Mouse (Mus musculus): ENCODE data around the gene Herc6. TPM values are rescaled to one million over a fixed set of nuclear protein-coding genes. Genes with fewer than 3 reads are reported as not detected.

Herc6 gene
- 1.1 TPM in 1 of 2 replicates, not detected in the other for total RNA-seq (2014; fragmentation: Nextera tagmentation)
- total RNA-seq (2017), result under 0.01 and 0.22 TPM in 2 replicates
- not detected in 2 replicates for polyA plus RNA-seq (2012)

DNA sequence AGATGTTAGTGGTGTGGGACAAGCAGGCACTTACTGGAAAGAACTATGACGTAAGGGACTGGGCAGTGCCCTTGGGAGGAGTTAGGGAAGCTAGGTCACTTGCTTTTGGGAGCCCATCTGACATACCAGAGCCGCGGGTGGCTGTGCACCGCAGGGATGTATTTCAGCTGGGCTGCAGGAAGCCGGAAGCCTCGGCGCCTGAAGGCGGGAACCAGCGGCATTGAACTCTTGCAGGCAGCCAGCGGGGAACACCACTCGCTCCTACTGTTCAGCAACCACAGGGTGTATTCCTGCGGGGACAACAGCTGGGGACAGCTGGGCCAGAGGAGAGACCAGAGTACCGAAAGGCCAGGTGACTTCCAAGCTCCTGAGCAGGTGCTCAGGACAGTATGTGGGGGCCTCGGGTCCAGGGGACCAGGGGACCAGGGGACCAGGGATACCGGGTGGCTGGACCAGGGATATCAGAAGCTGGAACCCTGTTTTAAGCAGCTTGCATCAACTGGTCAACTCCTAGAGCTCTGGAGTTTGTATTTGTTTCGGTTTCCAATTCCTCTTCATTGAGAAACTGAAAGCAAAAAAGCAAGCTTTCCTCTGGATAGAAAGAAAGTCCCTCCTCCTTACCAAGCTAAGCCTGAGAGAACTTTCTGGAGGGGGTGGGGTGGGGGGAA lies at the start of gene Herc6:
TSS of gene Herc6 (plus strand) at position 120 of the 668 bp plus-strand sequence.
- no peaks in the 10 kb centered on the region for H3K36me3 ChIP-seq (replicated peaks)
- H3K9me3 ChIP-seq (replicated peaks), result no peaks in the 10 kb centered on the region
- TF ChIP-seq GATA1 (IDR thresholded peaks at IDR 0.05; ENCODE audit: borderline replicate concordance, low read length) (no peak), GATA2 (IDR thresholded peaks at IDR 0.05; ENCODE audit: borderline replicate concordance, low read depth, low read length) (no peak), TAL1 (conservative IDR thresholded peaks at IDR 0.05; ENCODE audit: low read depth, low read length) (no peak), CTCF (IDR thresholded peaks at IDR 0.05; ENCODE audit: low read depth, low read length) (no peak), POLR2AphosphoS5 (IDR thresholded peaks at IDR 0.05; ENCODE audit: insufficient replicate concordance, low read depth, low read length) (no peak)
- no peak within 1 kb of the TSS; the same call in 1 of the 2 replicates for H3K4me3 ChIP-seq (ENCODE audit: low read depth, low read length)
- 0 out of 2 replicates have a peak, but pooled peaks cover 3% of the 10 kb centered on the region for H3K4me1 ChIP-seq (ENCODE audit: insufficient read depth, low read depth, low read length)
- no peak for DNase-seq (ENCODE audit: low spot score)
- H3K27me3 ChIP-seq (ENCODE audit: insufficient read depth, low read length), result peaks cover 7% of the 10 kb centered on the region
- no peak for ATAC-seq (ENCODE audit: extremely low read depth, insufficient number of reproducible peaks, low FRiP score, poor library complexity, severe bottlenecking)

DNA sequence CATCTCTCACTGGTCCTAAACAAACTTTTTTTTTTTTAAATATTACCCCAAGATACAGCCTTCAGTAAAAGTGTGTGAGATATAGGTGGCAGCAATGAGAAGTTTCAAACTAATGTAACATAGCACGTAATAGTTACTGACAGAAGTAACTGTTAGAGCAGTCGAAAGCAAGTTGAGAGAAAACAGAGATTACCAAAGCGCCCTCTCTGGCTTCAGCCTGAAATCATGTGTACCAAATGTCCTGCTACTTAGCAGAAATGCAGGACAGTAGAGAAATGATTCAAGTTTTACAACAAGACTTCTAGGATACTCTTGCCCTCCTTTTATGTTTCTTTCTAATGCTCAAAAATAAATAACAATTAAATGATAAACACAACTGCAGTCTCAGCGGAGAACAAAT lies 49.8 kb upstream of the Herc6 start:
- no peaks in the 10 kb centered on the region for H3K9me3 ChIP-seq (replicated peaks)
- peaks cover 16% of the 10 kb centered on the region for H3K4me1 ChIP-seq (ENCODE audit: insufficient read depth, low read depth, low read length)
- TF ChIP-seq TAL1 (conservative IDR thresholded peaks at IDR 0.05; ENCODE audit: low read depth, low read length), result no peak
- TF ChIP-seq CTCF (IDR thresholded peaks at IDR 0.05; ENCODE audit: low read depth, low read length), result no peak
- no peak for TF ChIP-seq GATA2 (IDR thresholded peaks at IDR 0.05; ENCODE audit: borderline replicate concordance, low read depth, low read length)
- no peak for TF ChIP-seq GATA1 (IDR thresholded peaks at IDR 0.05; ENCODE audit: borderline replicate concordance, low read length)
- TF ChIP-seq POLR2AphosphoS5 (IDR thresholded peaks at IDR 0.05; ENCODE audit: insufficient replicate concordance, low read depth, low read length), result no peak
- no peak for DNase-seq (ENCODE audit: low spot score)
- peaks cover 2% of the 10 kb centered on the region; the same call in 1 of the 2 replicates for H3K27me3 ChIP-seq (ENCODE audit: insufficient read depth, low read length)
- no peak overlapping the region for H3K4me3 ChIP-seq (ENCODE audit: low read depth, low read length)
- ATAC-seq (ENCODE audit: extremely low read depth, insufficient number of reproducible peaks, low FRiP score, poor library complexity, severe bottlenecking), result no peak
- no peaks in the 10 kb centered on the region for H3K36me3 ChIP-seq (replicated peaks)

DNA sequence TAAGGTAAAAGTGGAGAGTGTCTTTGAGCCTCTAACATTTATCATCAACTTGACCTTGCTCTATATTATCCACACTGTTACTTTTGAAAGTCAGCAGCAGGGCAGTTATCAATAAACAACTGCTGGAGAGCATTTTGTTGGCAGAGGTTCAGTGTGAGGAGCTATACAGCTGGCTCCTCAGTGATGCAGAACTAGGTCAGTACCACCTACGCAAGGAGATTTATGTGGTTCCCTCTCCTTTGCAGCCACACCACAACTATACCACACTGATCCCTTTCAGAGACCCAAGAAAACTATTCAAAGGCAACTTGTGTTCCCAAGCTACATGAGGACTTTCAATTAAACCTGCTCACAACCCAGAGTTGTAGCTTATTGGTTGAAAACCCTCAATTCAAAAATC lies 49.4 kb upstream of the Herc6 start:
- DNase-seq (ENCODE audit: low spot score) (no peak), ATAC-seq (ENCODE audit: extremely low read depth, insufficient number of reproducible peaks, low FRiP score, poor library complexity, severe bottlenecking) (no peak)
- Histone ChIP-seq H3K4me1 (ENCODE audit: insufficient read depth, low read depth, low read length) (peaks cover 16% of the 10 kb centered on the region), H3K27me3 (ENCODE audit: insufficient read depth, low read length) (peaks cover 2% of the 10 kb centered on the region; the same call in 1 of the 2 replicates), H3K9me3 (replicated peaks) (no peaks in the 10 kb centered on the region), H3K4me3 (ENCODE audit: low read depth, low read length) (no peak overlapping the region), H3K36me3 (replicated peaks) (no peaks in the 10 kb centered on the region)
- no peak for TF ChIP-seq GATA1 (IDR thresholded peaks at IDR 0.05; ENCODE audit: borderline replicate concordance, low read length)
- no peak for TF ChIP-seq GATA2 (IDR thresholded peaks at IDR 0.05; ENCODE audit: borderline replicate concordance, low read depth, low read length)
- no peak for TF ChIP-seq POLR2AphosphoS5 (IDR thresholded peaks at IDR 0.05; ENCODE audit: insufficient replicate concordance, low read depth, low read length)
- no peak for TF ChIP-seq TAL1 (conservative IDR thresholded peaks at IDR 0.05; ENCODE audit: low read depth, low read length)
- no peak for TF ChIP-seq CTCF (IDR thresholded peaks at IDR 0.05; ENCODE audit: low read depth, low read length)

DNA sequence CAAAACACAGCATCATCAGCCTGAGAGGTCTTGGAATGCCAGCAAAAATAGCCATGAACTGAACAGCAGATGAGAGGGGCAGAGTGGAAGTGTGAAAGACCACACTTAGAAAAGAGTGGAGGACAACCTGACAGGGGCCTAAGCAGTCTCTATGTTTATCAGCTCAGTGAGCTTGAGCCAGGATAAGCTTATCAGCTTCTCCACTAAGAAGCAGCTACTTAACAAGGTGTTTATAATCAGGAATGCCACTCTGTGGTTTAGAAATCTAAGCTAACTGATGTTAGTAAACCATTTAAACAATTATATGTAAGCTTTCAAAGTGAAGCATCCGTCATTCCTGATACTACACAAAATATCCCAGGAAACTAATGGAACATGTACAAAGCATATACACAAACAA lies 48.8 kb upstream of the Herc6 start:
- H3K4me1 ChIP-seq (ENCODE audit: insufficient read depth, low read depth, low read length), result peaks cover 16% of the 10 kb centered on the region
- TF ChIP-seq POLR2AphosphoS5 (IDR thresholded peaks at IDR 0.05; ENCODE audit: insufficient replicate concordance, low read depth, low read length) (no peak), CTCF (IDR thresholded peaks at IDR 0.05; ENCODE audit: low read depth, low read length) (no peak), GATA2 (IDR thresholded peaks at IDR 0.05; ENCODE audit: borderline replicate concordance, low read depth, low read length) (no peak), GATA1 (IDR thresholded peaks at IDR 0.05; ENCODE audit: borderline replicate concordance, low read length) (no peak), TAL1 (conservative IDR thresholded peaks at IDR 0.05; ENCODE audit: low read depth, low read length) (no peak)
- no peak for DNase-seq (ENCODE audit: low spot score)
- H3K36me3 ChIP-seq (replicated peaks), result no peaks in the 10 kb centered on the region
- ATAC-seq (ENCODE audit: extremely low read depth, insufficient number of reproducible peaks, low FRiP score, poor library complexity, severe bottlenecking), result no peak
- H3K9me3 ChIP-seq (replicated peaks), result no peaks in the 10 kb centered on the region
- no peak overlapping the region for H3K4me3 ChIP-seq (ENCODE audit: low read depth, low read length)
- peaks cover 2% of the 10 kb centered on the region; the same call in 1 of the 2 replicates for H3K27me3 ChIP-seq (ENCODE audit: insufficient read depth, low read length)

DNA sequence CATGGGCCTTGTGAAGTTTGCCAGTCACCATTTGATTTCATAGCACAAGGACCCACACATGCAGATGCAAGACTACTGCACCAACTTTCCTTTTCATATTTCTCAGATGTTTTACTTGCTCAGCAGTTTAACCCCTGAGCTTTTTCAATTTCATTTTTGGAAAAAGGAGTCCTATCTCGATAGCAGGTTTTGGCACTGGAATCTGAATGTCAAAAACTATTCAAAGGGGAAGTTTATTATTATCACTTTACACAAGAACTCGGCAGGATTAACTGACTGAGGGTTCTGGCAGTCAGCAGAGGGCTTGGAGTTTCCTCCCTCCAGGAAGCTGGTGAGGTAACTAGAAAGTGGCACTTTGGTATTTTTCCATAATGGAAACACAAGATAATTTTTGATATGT lies 47.4 kb upstream of the Herc6 start:
- H3K4me1 ChIP-seq (ENCODE audit: insufficient read depth, low read depth, low read length), result peaks cover 16% of the 10 kb centered on the region
- DNase-seq (ENCODE audit: low spot score) (no peak), ATAC-seq (ENCODE audit: extremely low read depth, insufficient number of reproducible peaks, low FRiP score, poor library complexity, severe bottlenecking) (no peak)
- peaks cover 2% of the 10 kb centered on the region; the same call in 1 of the 2 replicates for H3K27me3 ChIP-seq (ENCODE audit: insufficient read depth, low read length)
- no peak for TF ChIP-seq GATA2 (IDR thresholded peaks at IDR 0.05; ENCODE audit: borderline replicate concordance, low read depth, low read length)
- no peak for TF ChIP-seq POLR2AphosphoS5 (IDR thresholded peaks at IDR 0.05; ENCODE audit: insufficient replicate concordance, low read depth, low read length)
- TF ChIP-seq CTCF (IDR thresholded peaks at IDR 0.05; ENCODE audit: low read depth, low read length), result no peak
- no peak for TF ChIP-seq TAL1 (conservative IDR thresholded peaks at IDR 0.05; ENCODE audit: low read depth, low read length)
- TF ChIP-seq GATA1 (IDR thresholded peaks at IDR 0.05; ENCODE audit: borderline replicate concordance, low read length), result no peak
- H3K4me3 ChIP-seq (ENCODE audit: low read depth, low read length), result no peak overlapping the region
- H3K36me3 ChIP-seq (replicated peaks), result no peaks in the 10 kb centered on the region
- no peaks in the 10 kb centered on the region for H3K9me3 ChIP-seq (replicated peaks)

DNA sequence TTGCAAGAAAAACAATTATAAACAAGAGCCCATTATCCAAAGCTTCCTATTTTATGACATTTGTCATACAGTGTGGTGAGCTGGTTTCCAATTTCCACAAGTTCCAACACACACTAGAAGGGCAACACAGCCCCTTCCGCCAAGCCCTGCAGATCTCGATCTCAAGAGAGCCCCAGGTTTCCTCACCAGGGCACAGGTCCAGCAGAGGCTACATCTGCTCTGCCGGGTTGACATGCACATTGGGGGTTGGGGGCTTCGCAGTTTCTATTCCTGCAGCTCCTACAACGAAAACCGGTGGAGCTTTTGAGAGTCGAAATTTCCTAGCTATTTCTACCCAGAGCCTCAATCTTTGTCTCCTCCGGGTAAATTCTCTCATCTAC lies 46.6 kb upstream of the Herc6 start:
- DNase-seq (ENCODE audit: low spot score) (no peak), ATAC-seq (ENCODE audit: extremely low read depth, insufficient number of reproducible peaks, low FRiP score, poor library complexity, severe bottlenecking) (no peak)
- TF ChIP-seq POLR2AphosphoS5 (IDR thresholded peaks at IDR 0.05; ENCODE audit: insufficient replicate concordance, low read depth, low read length) (no peak), TAL1 (conservative IDR thresholded peaks at IDR 0.05; ENCODE audit: low read depth, low read length) (no peak), GATA1 (IDR thresholded peaks at IDR 0.05; ENCODE audit: borderline replicate concordance, low read length) (no peak), CTCF (IDR thresholded peaks at IDR 0.05; ENCODE audit: low read depth, low read length) (no peak), GATA2 (IDR thresholded peaks at IDR 0.05; ENCODE audit: borderline replicate concordance, low read depth, low read length) (no peak)
- no peak overlapping the region; the same call in 1 of the 2 replicates for H3K4me3 ChIP-seq (ENCODE audit: low read depth, low read length)
- no peaks in the 10 kb centered on the region for H3K9me3 ChIP-seq (replicated peaks)
- H3K36me3 ChIP-seq (replicated peaks), result no peaks in the 10 kb centered on the region
- peaks cover 16% of the 10 kb centered on the region for H3K4me1 ChIP-seq (ENCODE audit: insufficient read depth, low read depth, low read length)
- peaks cover 2% of the 10 kb centered on the region; the same call in 1 of the 2 replicates for H3K27me3 ChIP-seq (ENCODE audit: insufficient read depth, low read length)

Measured in G1E (cell line).